Mouse (Mus musculus) left cerebral cortex, adult 18-20 months (tissue): ENCODE measurements around the gene Blmh. TPM values are rescaled to one million over a fixed set of nuclear protein-coding genes. Genes with fewer than 3 reads are reported as not detected.

Experiments
- DNase-seq, 2 experiments: peaks; one replicate each; pipeline ENCODE4 v3.0.0; 2021 to 2022; ENCODE audit warnings: low spot score in 2 of 2, mixed read lengths in 1 of 2
- total RNA-seq, 2 experiments: library from RNA; stranded (reverse); gene quantifications; 2 replicates each; pipeline ENCODE4 v1.2.3; 2021

Gene Blmh
- total RNA-seq, 2 experiments from 2014 or later = 58.8 to 60.7 TPM

- no peak for DNase-seq
Observed at GRCm38 (mm10) chr11:76997916-76998704, 73.5 kb downstream of the Blmh start, which contains the start of gene Slc6a4. TSS of gene Slc6a4 (plus strand) at chr11:76998603.

- peak in 1 of 2 experiments; percentile 10 for DNase-seq
Observed at GRCm38 (mm10) chr11:76998705-76999226, 74.2 kb downstream of the Blmh start.

GRCm38 (mm10) chr11:77000741-77001140 is 76.1 kb downstream of the Blmh start:
- no peak for DNase-seq

GRCm38 (mm10) chr11:77002361-77002760 is 77.8 kb downstream of the Blmh start:
- DNase-seq = no peak

GRCm38 (mm10) chr11:77005881-77006280 is 81.3 kb downstream of the Blmh start:
- DNase-seq = no peak

GRCm38 (mm10) chr11:77006616-77007015 is 82.0 kb downstream of the Blmh start:
- DNase-seq = no peak

GRCm38 (mm10) chr11:77009069-77010025 is 84.7 kb downstream of the Blmh start:
- DNase-seq = no peak

- no peak for DNase-seq
Observed at GRCm38 (mm10) chr11:77010762-77011475, 86.3 kb downstream of the Blmh start.

GRCm38 (mm10) chr11:77018046-77018445 is 93.4 kb downstream of the Blmh start:
- no peak for DNase-seq

GRCm38 (mm10) chr11:77019539-77019938 is 94.9 kb downstream of the Blmh start:
- DNase-seq = no peak

GRCm38 (mm10) chr11:77021749-77022396 is 97.3 kb downstream of the Blmh start:
- no peak for DNase-seq

GRCm38 (mm10) chr11:77026559-77026958 is 102.0 kb downstream of the Blmh start:
- no peak for DNase-seq

GRCm38 (mm10) chr11:77028157-77028556 is 103.5 kb downstream of the Blmh start:
- no peak for DNase-seq

GRCm38 (mm10) chr11:77031151-77031934 is 106.7 kb downstream of the Blmh start:
- no peak for DNase-seq

Other genes with a start within 250 kb of the Blmh start
- under 1 TPM; 0.49 to 0.75 TPM for gene Trarg1, start 245.0 kb upstream of the Blmh start, total RNA-seq
- gene Gosr1, start 161.2 kb upstream of the Blmh start, total RNA-seq = 10 to 100 TPM; 47.3 to 53.9 TPM
- 10 to 100 TPM; 51.7 to 54.2 TPM for gene Cpd, start 77.8 kb upstream of the Blmh start, total RNA-seq
- not detected for gene Tmigd1, start 22.6 kb upstream of the Blmh start, total RNA-seq
- gene Slc6a4, start 73.8 kb downstream of the Blmh start, total RNA-seq = not detected
- 10 to 100 TPM; 19.3 to 19.7 TPM for gene Nsrp1, start 153.6 kb downstream of the Blmh start, total RNA-seq